Mouse (Mus musculus) cerebellum, adult (tissue): ENCODE data around the gene Tead1.

Source experiments
- ATAC-seq: cut with Nextera tagmentation; 2 replicates; pipeline ENCODE4 v1.9.2; 2017; ENCODE audit warnings: mild to moderate bottlenecking, moderate library complexity, mixed read lengths; ENCODE audit not compliant: insufficient number of reproducible peaks, low FRiP score, low TSS enrichment

The Tead1 gene

DNA sequence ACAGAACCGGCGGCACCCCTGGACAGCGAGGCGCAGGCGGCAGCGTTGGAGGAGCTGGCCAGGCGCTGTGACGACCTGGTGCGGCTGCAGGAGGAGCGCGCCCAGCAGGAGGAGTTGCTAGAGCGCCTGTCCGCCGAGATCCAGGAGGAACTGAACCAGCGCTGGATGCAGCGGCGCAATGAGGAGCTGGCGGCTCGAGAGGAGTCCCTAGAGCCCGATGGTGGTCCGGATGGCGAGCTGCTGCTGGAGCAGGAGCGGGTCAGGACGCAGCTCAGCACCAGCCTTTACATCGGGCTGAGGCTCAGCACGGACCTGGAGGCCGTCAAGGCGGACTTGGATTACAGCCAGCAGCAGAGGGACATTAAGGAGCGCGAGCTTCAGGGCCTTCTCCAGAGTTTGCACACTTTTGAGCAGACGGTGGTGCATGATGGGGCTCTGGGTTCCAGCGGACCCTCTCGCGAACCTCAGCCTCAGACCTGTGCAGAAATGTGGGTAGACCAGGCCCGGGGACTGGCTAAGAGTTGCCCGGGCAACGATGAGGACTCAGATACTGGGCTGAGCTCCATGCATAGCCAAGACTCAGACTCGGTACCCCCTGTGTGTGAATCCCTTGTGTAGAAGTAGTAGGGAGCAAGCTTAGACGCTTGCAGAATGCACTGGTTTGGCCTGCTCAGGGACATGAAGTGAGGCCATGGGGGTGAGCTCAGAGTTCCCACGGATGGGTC lies 276.1 kb downstream of the Tead1 start:
- 0 out of 2 replicates have a peak, but pooled peaks have one; percentile 36 for ATAC-seq

DNA sequence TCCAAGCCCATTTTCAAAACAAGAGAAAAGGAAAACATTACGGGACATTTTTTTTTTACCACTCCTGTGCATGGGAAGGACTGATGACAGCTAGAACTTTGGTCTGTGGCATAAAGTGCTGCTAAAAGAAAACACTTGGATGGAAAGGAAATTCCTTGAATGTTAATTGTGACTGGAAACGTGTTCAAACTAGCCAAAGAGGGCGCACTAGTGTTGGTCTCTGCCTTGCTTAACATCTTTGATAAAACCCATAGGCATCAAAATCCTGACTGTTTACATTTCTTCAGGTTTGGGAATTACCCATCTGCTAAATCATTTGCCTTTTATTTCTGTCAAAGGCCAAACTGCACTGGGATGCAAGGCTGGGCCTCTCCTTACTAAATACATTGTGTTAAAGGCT lies 276.8 kb downstream of the Tead1 start:
- no peak for ATAC-seq
